Mouse (Mus musculus) limb, embryonic 14.5 days (tissue): ENCODE measurements around the gene Sh3bp1. TPM values are rescaled to one million over a fixed set of nuclear protein-coding genes. Genes with fewer than 3 reads are reported as not detected.

Experiments
- ATAC-seq: fragments of 200-750 bp; cut with Nextera tagmentation; 2 replicates; pipeline ENCODE4 v1.8.0; 2017; ENCODE audit warnings: low read depth, moderate number of reproducible peaks, moderate TSS enrichment; ENCODE audit not compliant: low FRiP score
- DNase-seq: peaks from one replicate; pipeline ENCODE4 v3.0.0-alpha.2; 2015; ENCODE audit warnings: low spot score
- H3K27ac ChIP-seq: fragments of 300-500 bp; sonication (generic); replicated peaks from 2 replicates; pipeline ENCODE4 v1.5.1; 2014; ENCODE audit warnings: low read depth, mild to moderate bottlenecking, low read length, moderate library complexity, mixed read lengths
- H3K27me3 ChIP-seq: fragments of 300-500 bp; sonication (generic); 2 replicates; pipeline ENCODE4 v1.6.1; 2014; ENCODE audit warnings: low read length, mixed read lengths; ENCODE audit not compliant: control insufficient read depth, insufficient read depth
- H3K36me3 ChIP-seq: fragments of 300-500 bp; sonication (generic); 2 replicates; pipeline ENCODE4 v1.6.1; 2014; ENCODE audit warnings: mild to moderate bottlenecking, low read length, moderate library complexity, mixed read lengths; ENCODE audit not compliant: control insufficient read depth, insufficient read depth
- H3K4me1 ChIP-seq: fragments of 300-500 bp; sonication (generic); 2 replicates; pipeline ENCODE4 v1.6.1; 2014; ENCODE audit warnings: antibody characterized with exemption, low read length, mixed read lengths; ENCODE audit not compliant: control insufficient read depth, insufficient read depth
- H3K4me2 ChIP-seq: fragments of 300-500 bp; sonication (generic); replicated peaks from 2 replicates; pipeline ENCODE4 v1.6.1; 2014; ENCODE audit warnings: low read depth, mild to moderate bottlenecking, low read length, moderate library complexity; ENCODE audit not compliant: severe bottlenecking
- H3K4me3 ChIP-seq: fragments of 300-500 bp; sonication (generic); replicated peaks from 2 replicates; pipeline ENCODE4 v1.5.1; 2014; ENCODE audit warnings: low read length
- H3K9ac ChIP-seq: fragments of 300-500 bp; sonication (generic); 2 replicates; pipeline ENCODE4 v1.6.1; 2014; ENCODE audit warnings: mild to moderate bottlenecking, low read depth, low read length, moderate library complexity; ENCODE audit not compliant: severe bottlenecking
- H3K9me3 ChIP-seq: fragments of 300-500 bp; sonication (generic); 2 replicates; pipeline ENCODE4 v1.6.1; 2016; ENCODE audit warnings: low read length; ENCODE audit not compliant: control insufficient read depth
- POLR2A ChIP-seq: fragments of 200-500 bp; IDR thresholded peaks from 2 replicates; pipeline ENCODE4 v1.8.0; 2012; ENCODE audit warnings: inconsistent platforms, mild to moderate bottlenecking, moderate library complexity, borderline replicate concordance; ENCODE audit not compliant: insufficient read depth, insufficient read length; ENCODE audit errors: extremely low read depth
- WGBS: fragments of 180-500 bp; shearing (Covaris S2); extraction: QIAGEN DNeasy Blood & Tissue Kit; methylation state at CpG from one replicate; pipeline ENCODE4 v1.1.7; 2014; 5-methylcytosine and 5-hydroxymethylcytosine counted together
- polyA plus RNA-seq, 2 experiments: library from polyadenylated mRNA; depleted of rRNA in 1 of 2; stranded (reverse) in 1 of 2; unstranded in 1 of 2; fragments of >200 nt; fragmentation: Nextera tagmentation in 1 of 2; extraction: Ambion mirVana in 1 of 2; gene quantifications; 2 replicates each; pipeline versions ENCODE4 v1.2.1 to v1.2.3; 2012 to 2014

Sh3bp1 gene
- polyA plus RNA-seq, 2 experiments = 51.7 to 127 TPM

GRCm38 (mm10) chr15:78857009-78857408, 42.6 kb upstream of the Sh3bp1 start:
- DNase-seq (no peak), ATAC-seq (no peak)
- Histone ChIP-seq H3K9ac (no peak overlapping the region), H3K27ac (no peak overlapping the region), H3K36me3 (no peaks in the 10 kb centered on the region), H3K9me3 (no peaks in the 10 kb centered on the region), H3K4me3 (no peak overlapping the region), H3K4me1 (no peaks in the 10 kb centered on the region), H3K4me2 (no peak overlapping the region), H3K27me3 (no peaks in the 10 kb centered on the region)
- WGBS = 83% methylated on average over 7 of the region's 7 CpGs
- TF ChIP-seq POLR2A = no peak

- Histone ChIP-seq H3K27ac (no peak overlapping the region), H3K4me2 (no peak overlapping the region), H3K27me3 (no peaks in the 10 kb centered on the region), H3K4me3 (no peak overlapping the region), H3K9me3 (no peaks in the 10 kb centered on the region), H3K9ac (no peak overlapping the region), H3K36me3 (no peaks in the 10 kb centered on the region), H3K4me1 (peaks cover 9% of the 10 kb centered on the region; the same call in 1 of the 2 replicates)
- 71% methylated on average over 4 of the region's 4 CpGs for WGBS
- no peak for TF ChIP-seq POLR2A
- ATAC-seq (no peak), DNase-seq (no peak)
Measured at GRCm38 (mm10) chr15:78859311-78859710, 40.3 kb upstream of the Sh3bp1 start.

- Histone ChIP-seq H3K4me2 (no peak overlapping the region), H3K27ac (no peak overlapping the region), H3K4me1 (peaks cover 9% of the 10 kb centered on the region; the same call in 1 of the 2 replicates), H3K27me3 (no peaks in the 10 kb centered on the region), H3K4me3 (no peak overlapping the region), H3K9me3 (no peaks in the 10 kb centered on the region), H3K36me3 (no peaks in the 10 kb centered on the region), H3K9ac (no peak overlapping the region)
- 71% methylated on average over 6 of the region's 6 CpGs for WGBS
- no peak for TF ChIP-seq POLR2A
- ATAC-seq (no peak), DNase-seq (no peak)
Measured at GRCm38 (mm10) chr15:78859714-78860113, 39.9 kb upstream of the Sh3bp1 start.

- no peaks in the 10 kb centered on the region for H3K9me3 ChIP-seq
- no peaks in the 10 kb centered on the region for H3K36me3 ChIP-seq
- H3K9ac ChIP-seq = no peak overlapping the region
- 88% methylated on average over 5 of the region's 5 CpGs for WGBS
- ATAC-seq (no peak), DNase-seq (no peak)
- H3K4me1 ChIP-seq = peaks cover 9% of the 10 kb centered on the region; the same call in 1 of the 2 replicates
- H3K27me3 ChIP-seq = no peaks in the 10 kb centered on the region
- no peak for TF ChIP-seq POLR2A
- H3K4me3 ChIP-seq = no peak overlapping the region
- H3K4me2 ChIP-seq = no peak overlapping the region
- H3K27ac ChIP-seq = no peak overlapping the region
Measured at GRCm38 (mm10) chr15:78862280-78862679, 37.3 kb upstream of the Sh3bp1 start.

- Histone ChIP-seq H3K9ac (no peak overlapping the region), H3K27ac (no peak overlapping the region), H3K36me3 (no peaks in the 10 kb centered on the region), H3K9me3 (no peaks in the 10 kb centered on the region), H3K4me2 (no peak overlapping the region), H3K4me1 (peaks cover 9% of the 10 kb centered on the region; the same call in 1 of the 2 replicates), H3K4me3 (no peak overlapping the region), H3K27me3 (no peaks in the 10 kb centered on the region)
- ATAC-seq (no peak), DNase-seq (no peak)
- 51% methylated on average over 2 of the region's 2 CpGs for WGBS
- no peak for TF ChIP-seq POLR2A
Measured at GRCm38 (mm10) chr15:78863154-78863553, 36.4 kb upstream of the Sh3bp1 start.

- DNase-seq (no peak), ATAC-seq (no peak)
- Histone ChIP-seq H3K36me3 (no peaks in the 10 kb centered on the region), H3K9me3 (no peaks in the 10 kb centered on the region), H3K9ac (no peak overlapping the region), H3K4me1 (peaks cover 9% of the 10 kb centered on the region; the same call in 1 of the 2 replicates), H3K4me2 (no peak overlapping the region), H3K4me3 (no peak overlapping the region), H3K27ac (0 out of 2 replicates have a peak overlapping the region, but pooled peaks have one; percentile 26), H3K27me3 (no peaks in the 10 kb centered on the region)
- 37% methylated on average over 12 of the region's 13 CpGs for WGBS
- no peak for TF ChIP-seq POLR2A
Measured at GRCm38 (mm10) chr15:78863852-78864253, 35.7 kb upstream of the Sh3bp1 start.
